Mouse (Mus musculus) kidney, adult 2 months (tissue): ENCODE measurements at regions not wholly inside any gene's neighbourhood (a gene's known extent, or its start where the extent isn't known, plus 50 kb on each side); places are given as distances from the start of the nearest gene placed in this dataset.

ENCODE experiments used
- DNase-seq: peaks from one replicate; pipeline ENCODE4 v3.0.0; 2021
- H3K27ac ChIP-seq: fragments of 200-500 bp; 2 replicates; pipeline ENCODE4 v1.5.1; 2012; ENCODE audit warnings: low read depth, low read length, control low read depth, inconsistent platforms; ENCODE audit not compliant: insufficient read depth
- H3K27me3 ChIP-seq: fragments of 200-500 bp; replicated peaks from 2 replicates; pipeline ENCODE4 v1.6.1; 2012; ENCODE audit warnings: mild to moderate bottlenecking, moderate library complexity, low read length, inconsistent platforms; ENCODE audit not compliant: control insufficient read depth, insufficient read depth
- H3K36me3 ChIP-seq: fragments of 200-500 bp; 2 replicates; pipeline ENCODE4 v1.6.1; 2012; ENCODE audit warnings: mild to moderate bottlenecking, moderate library complexity, low read length, inconsistent platforms; ENCODE audit not compliant: control insufficient read depth, insufficient read depth
- H3K4me1 ChIP-seq: fragments of 200-500 bp; 2 replicates; pipeline ENCODE4 v1.6.1; 2011; ENCODE audit warnings: low read length; ENCODE audit not compliant: control insufficient read depth, insufficient read depth
- H3K4me3 ChIP-seq: fragments of 200-500 bp; 2 replicates; pipeline ENCODE4 v1.5.1; 2011; ENCODE audit warnings: mild to moderate bottlenecking, low read depth, low read length, control low read depth; ENCODE audit not compliant: insufficient read depth
- CTCF ChIP-seq: fragments of 200-500 bp; conservative IDR thresholded peaks from 2 replicates; pipeline ENCODE4 v1.5.1; 2011; ENCODE audit warnings: low read depth, mild to moderate bottlenecking, control low read depth, low read length, moderate library complexity, mixed read lengths; ENCODE audit not compliant: insufficient read depth, insufficient read length
- POLR2A ChIP-seq: fragments of 200-500 bp; IDR thresholded peaks from one replicate; pipeline ENCODE4 v1.6.1; 2011; ENCODE audit warnings: low read depth, low read length, control low read depth
- WGBS: fragments of 180-500 bp; shearing (Covaris S2); methylation state at CpG from one replicate; pipeline ENCODE4 v1.1.7; 2018; 5-methylcytosine and 5-hydroxymethylcytosine counted together

GRCm38 (mm10) chr9:12492890-12493618, 752.6 kb downstream of the Jrkl start:
- H3K27me3 ChIP-seq, result no peaks in the 10 kb centered on the region
- TF ChIP-seq POLR2A (no peak), CTCF (no peak)
- H3K27ac ChIP-seq, result no peak overlapping the region
- H3K4me1 ChIP-seq, result no peaks in the 10 kb centered on the region
- WGBS, result 39% methylated on average over 5 of the region's 5 CpGs
- DNase-seq, result no peak
- no peaks in the 10 kb centered on the region for H3K36me3 ChIP-seq
- no peak overlapping the region for H3K4me3 ChIP-seq

GRCm38 (mm10) chr9:12457810-12458209, 787.8 kb downstream of the Jrkl start:
- Histone ChIP-seq H3K4me1 (no peaks in the 10 kb centered on the region), H3K27me3 (no peaks in the 10 kb centered on the region), H3K27ac (no peak overlapping the region), H3K36me3 (no peaks in the 10 kb centered on the region), H3K4me3 (no peak overlapping the region)
- DNase-seq, result no peak
- TF ChIP-seq POLR2A, result no peak
- no peak for TF ChIP-seq CTCF
- 76% methylated on average over 2 of the region's 2 CpGs for WGBS

GRCm38 (mm10) chr9:12456695-12457094, 788.9 kb downstream of the Jrkl start:
- no peaks in the 10 kb centered on the region for H3K27me3 ChIP-seq
- no peak overlapping the region for H3K4me3 ChIP-seq
- no peak overlapping the region for H3K27ac ChIP-seq

GRCm38 (mm10) chr9:12434171-12434570, 811.5 kb downstream of the Jrkl start:
- H3K27ac ChIP-seq, result no peak overlapping the region
- 83% methylated on average over 3 of the region's 3 CpGs for WGBS
- no peaks in the 10 kb centered on the region for H3K36me3 ChIP-seq
- TF ChIP-seq CTCF (no peak), POLR2A (no peak)
- no peaks in the 10 kb centered on the region for H3K4me1 ChIP-seq
- H3K27me3 ChIP-seq, result no peaks in the 10 kb centered on the region
- H3K4me3 ChIP-seq, result no peak overlapping the region
- no peak for DNase-seq

More at GRCm38 (mm10) chr9:12456695-12457094, 788.9 kb downstream of the Jrkl start:
- TF ChIP-seq CTCF (no peak), POLR2A (no peak)
- DNase-seq, result no peak
- no peaks in the 10 kb centered on the region for H3K4me1 ChIP-seq
- H3K36me3 ChIP-seq, result no peaks in the 10 kb centered on the region

- H3K4me3 ChIP-seq, result no peak overlapping the region
- H3K36me3 ChIP-seq, result no peaks in the 10 kb centered on the region
- WGBS, result 83% methylated on average over 1 of the region's 1 CpGs
- no peaks in the 10 kb centered on the region for H3K4me1 ChIP-seq
- no peaks in the 10 kb centered on the region for H3K27me3 ChIP-seq
- DNase-seq, result no peak
- no peak for TF ChIP-seq CTCF
- H3K27ac ChIP-seq, result no peak overlapping the region
Observed at GRCm38 (mm10) chr9:12421906-12422305, 823.7 kb downstream of the Jrkl start.

GRCm38 (mm10) chr9:12408500-12408899, 837.1 kb downstream of the Jrkl start:
- Histone ChIP-seq H3K4me1 (no peaks in the 10 kb centered on the region), H3K4me3 (no peak overlapping the region), H3K27ac (no peak overlapping the region), H3K27me3 (no peaks in the 10 kb centered on the region), H3K36me3 (no peaks in the 10 kb centered on the region)
- no peak for DNase-seq
- 50% methylated on average over 2 of the region's 2 CpGs for WGBS
- no peak for TF ChIP-seq POLR2A
- TF ChIP-seq CTCF, result no peak

- no peak for TF ChIP-seq CTCF
- no peak for TF ChIP-seq POLR2A
- Histone ChIP-seq H3K4me1 (no peaks in the 10 kb centered on the region), H3K36me3 (no peaks in the 10 kb centered on the region), H3K4me3 (no peak overlapping the region), H3K27me3 (no peaks in the 10 kb centered on the region), H3K27ac (no peak overlapping the region)
- WGBS, result 45% methylated on average over 1 of the region's 1 CpGs
- no peak for DNase-seq
Observed at GRCm38 (mm10) chr9:12404185-12404584, 841.4 kb downstream of the Jrkl start.

- no peak overlapping the region for H3K4me3 ChIP-seq
Observed at GRCm38 (mm10) chr9:12395648-12396047, 850.0 kb downstream of the Jrkl start.

More at GRCm38 (mm10) chr9:12395648-12396047, 850.0 kb downstream of the Jrkl start:
- Histone ChIP-seq H3K27me3 (no peaks in the 10 kb centered on the region), H3K4me1 (no peaks in the 10 kb centered on the region), H3K27ac (no peak overlapping the region), H3K36me3 (no peaks in the 10 kb centered on the region)
- WGBS, result 90% methylated on average over 1 of the region's 1 CpGs
- TF ChIP-seq POLR2A (no peak), CTCF (no peak)
- DNase-seq, result no peak
